Mouse (Mus musculus) embryo, embryonic 10 days (tissue): ENCODE measurements around the gene Ppp2ca.

Experiments used
- DNase-seq: peaks from one replicate; pipeline ENCODE4 v3.0.0-alpha.2; 2015; ENCODE audit warnings: low spot score

Ppp2ca gene

GRCm38 (mm10) chr11:52098398-52098946 is at the start of gene Ppp2ca:
TSS of gene Ppp2ca (plus strand) at chr11:52098681.
- DNase-seq = peak; percentile 99

DNA sequence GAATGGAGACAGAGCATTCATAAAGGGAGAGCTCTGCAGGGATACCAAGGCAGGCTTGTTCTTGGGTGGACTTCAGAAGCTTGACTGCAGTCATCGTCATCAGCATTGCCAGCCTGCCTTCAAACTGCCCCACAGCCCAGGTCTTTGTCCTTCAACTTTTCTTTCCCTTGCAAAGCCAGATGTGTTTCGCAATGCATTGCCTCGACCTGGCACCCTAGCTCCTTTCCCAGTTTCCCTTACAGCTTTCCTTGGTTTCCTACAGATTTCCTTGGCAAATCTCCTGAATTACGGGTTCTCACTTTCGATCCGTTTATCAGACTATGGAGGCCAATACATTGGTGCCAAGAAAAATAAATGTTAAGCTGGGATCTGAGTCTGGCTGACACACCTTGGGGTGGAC is 45.1 kb upstream of the Ppp2ca start:
- DNase-seq = no peak

- DNase-seq = no peak
Measured at GRCm38 (mm10) chr11:52054728-52055127, 43.8 kb upstream of the Ppp2ca start.

DNA sequence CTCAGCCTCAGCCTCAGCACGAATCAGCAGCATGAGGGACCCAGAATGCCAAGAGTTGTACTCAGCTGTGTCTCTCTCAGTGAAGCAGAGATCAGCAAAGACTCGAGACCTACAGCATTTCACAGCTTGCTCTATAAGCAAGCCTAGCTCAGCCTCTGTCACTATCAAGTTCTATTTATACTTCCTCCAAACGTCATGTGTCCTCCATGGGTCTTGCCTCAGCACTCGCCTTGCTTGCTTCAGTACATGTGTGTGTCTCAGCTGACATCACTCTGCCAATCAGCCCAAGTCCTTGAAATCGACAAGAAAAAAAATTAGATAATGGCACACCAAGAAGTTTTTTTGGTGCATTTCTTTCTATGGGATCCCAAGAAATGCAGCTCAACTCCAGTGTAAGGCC is 42.3 kb upstream of the Ppp2ca start:
- DNase-seq = no peak

DNA sequence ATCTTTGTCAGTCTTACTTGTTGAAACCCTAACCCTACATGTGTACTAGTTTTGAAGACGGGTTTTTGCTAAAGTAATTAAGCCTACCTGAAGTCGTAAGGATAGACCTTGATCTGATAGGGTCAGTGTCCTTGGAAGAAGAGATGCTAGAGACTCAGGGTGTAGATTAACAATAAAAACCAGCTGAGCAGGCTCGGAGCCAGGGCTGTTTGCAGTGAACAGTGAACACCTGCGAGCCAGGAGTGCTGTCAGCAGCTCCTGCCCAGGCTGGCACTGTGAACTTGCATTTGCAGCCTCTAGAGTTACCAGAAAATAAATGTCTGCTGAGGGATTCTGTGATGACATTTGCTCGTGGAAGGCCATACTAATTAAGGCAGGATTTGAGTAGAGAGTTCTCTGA is 39.5 kb upstream of the Ppp2ca start:
- DNase-seq = no peak

GRCm38 (mm10) chr11:52060315-52060714 is 38.2 kb upstream of the Ppp2ca start:
- DNase-seq = no peak

DNA sequence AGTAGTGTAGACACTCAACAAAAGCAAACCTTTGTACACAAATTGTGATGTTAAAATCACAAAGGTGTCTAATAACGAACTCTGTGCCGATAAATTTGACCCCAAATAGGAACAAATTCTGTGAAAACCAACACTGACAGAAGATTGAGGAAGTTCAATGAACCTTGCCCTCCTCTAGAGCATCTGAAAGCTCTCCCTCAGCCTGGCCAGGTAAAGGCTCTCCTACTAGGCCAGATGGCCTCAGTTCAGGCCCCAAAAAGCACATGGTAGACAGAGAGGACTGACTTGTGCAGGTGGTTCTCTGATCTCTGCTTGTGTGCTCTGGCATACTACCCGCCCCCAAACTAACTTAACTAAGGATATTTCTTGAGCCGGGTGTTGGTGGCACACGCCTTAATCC is 36.1 kb upstream of the Ppp2ca start:
- DNase-seq = no peak

DNA sequence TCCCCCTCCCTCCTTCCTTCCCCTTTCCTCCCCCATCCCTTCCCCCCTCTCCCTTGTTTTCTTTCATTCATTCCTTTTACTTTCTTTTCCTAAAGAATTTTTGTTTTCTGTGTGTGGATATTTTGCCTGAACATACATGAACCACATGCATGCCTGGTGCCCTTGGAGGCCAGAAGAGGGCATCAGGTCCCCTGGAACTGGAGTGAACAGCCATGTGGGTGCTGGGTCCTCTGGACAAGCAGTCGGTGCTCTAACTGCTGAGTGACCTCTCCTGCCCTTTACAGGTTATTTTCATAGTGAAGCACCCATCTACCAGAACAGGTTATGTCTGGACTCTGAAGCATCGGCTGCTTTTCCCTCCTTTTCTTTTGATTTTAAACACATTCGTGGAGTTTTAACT is 34.1 kb upstream of the Ppp2ca start:
- DNase-seq = peak; percentile 13

- peak; percentile 25 for DNase-seq
Measured at GRCm38 (mm10) chr11:52065841-52066240, 32.6 kb upstream of the Ppp2ca start.

DNA sequence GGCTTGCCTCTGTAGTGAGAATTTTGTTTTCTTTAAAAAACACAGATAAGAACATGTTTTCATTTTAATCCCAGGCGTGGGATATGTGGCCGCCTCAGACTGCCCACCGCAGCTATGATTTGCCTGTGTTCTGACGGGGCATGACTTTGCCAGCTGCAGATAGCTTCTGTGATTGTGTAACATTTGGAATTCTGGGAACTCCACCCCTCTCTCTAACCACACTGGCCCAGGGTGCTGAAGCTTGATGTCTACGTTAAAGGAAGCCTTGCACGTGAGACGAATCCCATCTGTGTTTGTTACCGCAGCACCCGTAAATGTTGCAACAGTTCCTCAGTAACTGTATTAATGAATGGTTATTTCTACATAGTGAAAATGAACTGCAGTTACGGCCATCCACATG is 26.7 kb upstream of the Ppp2ca start:
- DNase-seq = no peak

GRCm38 (mm10) chr11:52073528-52074170 is 24.8 kb upstream of the Ppp2ca start:
- DNase-seq = no peak

- DNase-seq = no peak
Measured at GRCm38 (mm10) chr11:52074626-52075470, 23.6 kb upstream of the Ppp2ca start.

GRCm38 (mm10) chr11:52075794-52076633 is 22.5 kb upstream of the Ppp2ca start:
- DNase-seq = no peak

DNA sequence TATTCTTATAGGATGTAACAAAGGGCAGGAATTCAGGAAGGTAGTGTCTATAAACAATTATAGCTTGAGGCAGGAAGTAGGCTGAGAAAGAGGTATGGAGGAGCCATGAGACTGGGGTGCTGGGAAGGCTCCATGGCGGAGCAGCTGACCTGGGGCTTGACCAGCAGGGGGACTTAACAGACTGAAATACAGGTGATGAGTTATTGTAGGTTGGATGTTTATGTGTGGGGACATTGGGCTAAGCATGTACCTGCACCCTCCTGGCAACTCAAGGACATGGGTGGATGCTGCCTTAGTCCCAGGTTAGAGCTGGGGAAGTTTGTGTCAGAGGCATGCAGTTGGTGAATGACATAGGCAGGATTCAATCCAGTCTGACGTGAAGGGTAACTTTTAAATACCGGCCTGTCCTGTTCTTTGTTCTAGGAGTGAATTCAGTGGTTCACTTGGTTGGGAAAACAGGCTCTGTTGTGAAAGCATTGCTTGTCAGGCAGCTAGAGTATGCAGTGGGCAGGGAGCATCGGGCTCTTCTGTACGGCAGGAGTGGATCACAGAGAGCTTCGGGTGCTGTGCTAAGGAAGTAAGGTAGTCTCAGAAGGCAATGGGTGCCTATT is 21.6 kb upstream of the Ppp2ca start:
- no peak for DNase-seq

- DNase-seq = no peak
Measured at GRCm38 (mm10) chr11:52077939-52078338, 20.5 kb upstream of the Ppp2ca start.

DNA sequence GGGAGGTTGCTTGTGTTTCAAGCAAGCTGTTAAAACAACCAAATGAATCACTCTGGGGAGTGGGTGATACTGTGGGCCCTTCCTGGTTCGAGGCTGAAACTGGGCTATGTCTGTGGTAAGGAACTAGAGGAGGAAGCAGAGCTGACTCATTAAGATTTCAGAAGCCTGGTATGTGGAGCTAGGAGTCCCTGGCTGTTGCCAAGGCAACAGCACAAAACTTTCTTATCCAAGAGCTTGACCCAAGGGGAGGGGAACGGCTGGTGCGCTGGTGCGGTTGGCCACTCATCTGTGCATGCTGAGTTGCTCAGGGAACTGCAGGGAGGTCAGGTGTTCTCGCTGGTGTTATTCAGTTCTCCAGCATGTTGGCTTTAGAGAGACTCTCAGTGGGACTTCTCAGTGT is 18.5 kb upstream of the Ppp2ca start:
- DNase-seq = peak; percentile 56

DNA sequence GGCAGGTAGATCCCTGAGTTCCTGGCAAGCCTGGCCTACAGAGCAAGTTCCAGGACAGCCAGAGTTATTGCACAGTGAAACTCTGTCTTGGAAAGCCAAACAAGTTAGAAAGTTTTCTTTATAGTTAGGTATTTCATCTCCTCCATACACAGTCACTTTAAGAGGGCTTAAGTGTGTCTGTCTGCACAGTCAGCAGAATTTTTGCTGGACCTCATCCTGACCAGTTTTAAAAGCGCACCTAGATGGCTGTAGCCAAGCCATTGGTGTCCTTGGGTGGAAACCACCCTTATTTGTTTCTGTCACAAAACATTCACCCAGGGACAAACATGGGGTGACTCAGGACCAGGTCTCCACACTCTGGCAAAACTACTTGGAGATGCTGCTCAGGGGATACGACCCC is 17.8 kb upstream of the Ppp2ca start:
- DNase-seq = no peak

DNA sequence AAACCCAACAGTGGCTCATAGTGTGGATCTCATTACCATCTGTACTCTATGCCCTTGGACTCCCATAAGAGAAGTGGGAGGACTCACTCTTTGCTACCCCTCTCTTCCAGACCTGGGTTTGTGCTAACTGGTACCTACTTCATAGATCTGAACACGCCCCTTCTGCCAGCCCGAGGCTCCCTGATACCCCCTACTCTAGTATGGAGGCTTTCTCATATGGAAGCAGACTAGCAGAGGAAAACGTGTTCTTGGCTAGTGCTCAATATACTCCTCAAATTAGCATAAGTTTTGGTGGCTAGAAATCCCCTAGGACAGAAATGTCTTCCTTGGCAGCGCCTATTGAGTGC is 12.7 kb upstream of the Ppp2ca start:
- no peak for DNase-seq

GRCm38 (mm10) chr11:52086204-52086864 is 12.1 kb upstream of the Ppp2ca start:
- no peak for DNase-seq

- DNase-seq = no peak
Measured at GRCm38 (mm10) chr11:52089291-52089690, 9.2 kb upstream of the Ppp2ca start.

GRCm38 (mm10) chr11:52091261-52091660 is 7.2 kb upstream of the Ppp2ca start:
- no peak for DNase-seq

DNA sequence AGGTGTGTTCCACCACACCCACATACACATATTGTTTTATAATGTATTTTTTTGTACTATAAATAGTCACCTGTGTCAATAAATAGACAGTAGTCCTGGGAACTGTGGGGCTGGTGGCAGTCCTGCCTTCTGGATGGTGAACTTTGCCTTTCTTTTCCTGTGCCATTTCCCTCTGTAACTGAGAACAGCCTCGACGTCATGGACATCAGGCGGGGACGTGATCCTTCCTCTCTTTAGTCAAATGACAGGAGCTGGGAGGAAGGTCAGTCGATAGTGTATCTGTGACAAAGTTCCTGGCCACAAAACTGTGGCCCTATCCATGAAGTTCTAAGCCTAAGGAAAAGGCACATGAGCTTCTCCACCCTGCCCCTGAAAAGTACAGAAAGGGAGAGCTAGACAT is 3.9 kb upstream of the Ppp2ca start:
- DNase-seq = no peak
